Mouse (Mus musculus) CH12.LX (cell line): ENCODE data around the gene Dpp6. TPM values are rescaled to one million over a fixed set of nuclear protein-coding genes. Genes with fewer than 3 reads are reported as not detected.

ENCODE experiments used
- DNase-seq: peaks from one replicate; pipeline ENCODE4 v3.0.0-alpha.2; 2013; ENCODE audit errors: extremely low read depth
- H3K27ac ChIP-seq: 2 replicates; pipeline ENCODE4 v1.5.1; 2012; ENCODE audit warnings: low read depth, mild to moderate bottlenecking, control low read depth, moderate library complexity; ENCODE audit not compliant: insufficient read depth
- H3K27me3 ChIP-seq: replicated peaks from 2 replicates; pipeline ENCODE3; 2012; ENCODE audit warnings: inconsistent platforms
- H3K36me3 ChIP-seq, 2 experiments: replicated peaks in 1 of 2; 2 replicates each; pipeline versions ENCODE3 to v1.6.1; 2012; ENCODE audit warnings: inconsistent platforms in 1 of 2, low read length in 1 of 2, mild to moderate bottlenecking in 1 of 2, mixed read lengths in 1 of 2, moderate library complexity in 1 of 2; ENCODE audit not compliant: control insufficient read depth in 1 of 2, insufficient read depth in 1 of 2
- H3K4me1 ChIP-seq, 2 experiments: 2 replicates each; pipeline ENCODE4 v1.6.1; 2012; ENCODE audit warnings: inconsistent platforms in 1 of 2, moderate library complexity in 1 of 2; ENCODE audit not compliant: insufficient read depth in 2 of 2, control insufficient read depth in 1 of 2
- H3K4me2 ChIP-seq: 2 replicates; pipeline ENCODE4 v1.6.1; 2012; ENCODE audit warnings: low read depth, mild to moderate bottlenecking, control low read depth; ENCODE audit not compliant: poor library complexity, insufficient read depth, severe bottlenecking
- H3K4me3 ChIP-seq, 3 experiments: fragments of 150-350 bp in 1 of 3; sonication (generic) in 1 of 3; replicated peaks in 1 of 3; 2 replicates each; pipeline versions ENCODE3 to v1.5.1; 2011 to 2012; ENCODE audit warnings: low read depth in 2 of 3, low read length in 2 of 3, mild to moderate bottlenecking in 2 of 3, moderate library complexity in 2 of 3, control low read depth in 1 of 3, improper control_type of control experiment in 1 of 3, inconsistent platforms in 1 of 3, mixed read lengths in 1 of 3; ENCODE audit not compliant: poor library complexity in 1 of 3
- H3K79me2 ChIP-seq: replicated peaks from 2 replicates; pipeline ENCODE4 v1.6.1; 2012; ENCODE audit warnings: mild to moderate bottlenecking, moderate library complexity; ENCODE audit not compliant: control insufficient read depth, poor library complexity, insufficient read depth, severe bottlenecking; ENCODE audit errors: extremely low read depth
- H3K9ac ChIP-seq: 2 replicates; pipeline ENCODE4 v1.6.1; 2012; ENCODE audit warnings: low read depth, mild to moderate bottlenecking, control low read depth, moderate library complexity; ENCODE audit not compliant: insufficient read depth
- H3K9me3 ChIP-seq: replicated peaks from 2 replicates; pipeline ENCODE3; 2012; ENCODE audit warnings: low read length, inconsistent platforms, mixed read lengths
- CTCF ChIP-seq, 2 experiments: IDR thresholded peaks in 1 of 2; conservative IDR thresholded peaks in 1 of 2; 2 replicates each; pipeline ENCODE4 v1.5.1; 2011 to 2012; ENCODE audit warnings: low read depth in 2 of 2, low read length in 2 of 2, improper control_type of control experiment in 1 of 2, inconsistent platforms in 1 of 2, mild to moderate bottlenecking in 1 of 2, moderate library complexity in 1 of 2
- ELF1 ChIP-seq: IDR thresholded peaks from 2 replicates; pipeline ENCODE4 v1.6.1; 2014; ENCODE audit warnings: low read depth, mild to moderate bottlenecking, inconsistent platforms, low read length, improper control_type of control experiment
- EP300 ChIP-seq: IDR thresholded peaks from 2 replicates; pipeline ENCODE4 v1.6.1; 2011; ENCODE audit warnings: low read length, improper control_type of control experiment
- HCFC1 ChIP-seq: IDR thresholded peaks from 2 replicates; pipeline ENCODE4 v1.6.1; 2012; ENCODE audit warnings: low read depth, mild to moderate bottlenecking, inconsistent platforms, low read length, improper control_type of control experiment
- JUND ChIP-seq: conservative IDR thresholded peaks from 2 replicates; pipeline ENCODE4 v1.6.1; 2011; ENCODE audit warnings: low read depth, low read length, improper control_type of control experiment
- MEF2A ChIP-seq: IDR thresholded peaks from 2 replicates; pipeline ENCODE4 v1.6.1; 2014; ENCODE audit warnings: low read depth, mild to moderate bottlenecking, inconsistent platforms, low read length, improper control_type of control experiment, borderline replicate concordance
- MYC ChIP-seq: IDR thresholded peaks from 2 replicates; pipeline ENCODE4 v1.6.1; 2011; ENCODE audit warnings: low read depth, mild to moderate bottlenecking, improper control_type of control experiment, low read length
- POLR2A ChIP-seq: IDR thresholded peaks from 2 replicates; pipeline ENCODE4 v1.6.1; 2011; ENCODE audit warnings: low read depth, mild to moderate bottlenecking, improper control_type of control experiment, low read length
- RAD21 ChIP-seq: IDR thresholded peaks from 2 replicates; pipeline ENCODE4 v1.6.1; 2011; ENCODE audit warnings: low read depth, mild to moderate bottlenecking, low read length, improper control_type of control experiment, moderate library complexity
- SMC3 ChIP-seq: IDR thresholded peaks from 2 replicates; pipeline ENCODE4 v1.6.1; 2011; ENCODE audit warnings: low read depth, low read length, improper control_type of control experiment
- TCF12 ChIP-seq: IDR thresholded peaks from 2 replicates; pipeline ENCODE4 v1.6.1; 2014; ENCODE audit warnings: low read depth, mild to moderate bottlenecking, inconsistent platforms, low read length, improper control_type of control experiment
- UBTF ChIP-seq: IDR thresholded peaks from 2 replicates; pipeline ENCODE4 v1.6.1; 2012; ENCODE audit warnings: low read depth, mild to moderate bottlenecking, inconsistent platforms, low read length, improper control_type of control experiment, moderate library complexity
- ZC3H11A ChIP-seq: IDR thresholded peaks from 2 replicates; pipeline ENCODE4 v1.6.1; 2012; ENCODE audit warnings: low read depth, mild to moderate bottlenecking, inconsistent platforms, low read length, improper control_type of control experiment
- ZMIZ1 ChIP-seq: IDR thresholded peaks from 2 replicates; pipeline ENCODE4 v1.6.1; 2012; ENCODE audit warnings: low read depth, mild to moderate bottlenecking, inconsistent platforms, low read length, improper control_type of control experiment
- dilution Hi-C: fragments of 300-500 bp; cut with MboI; formaldehyde crosslinking; loops from 2 replicates; pipeline ENCODE4 v1.14.3; 2020; ENCODE audit warnings: low sequenced_read_pairs; ENCODE audit not compliant: extremely low pct_unique_long_range_greater_than_20kb, extremely low pct_ligation_motif_present
- in situ Hi-C: fragments of 300-500 bp; cut with MboI; formaldehyde crosslinking; loops from 3 replicates; pipeline ENCODE4 v1.14.3; 2019; ENCODE audit warnings: low sequenced_read_pairs, low pct_ligation_motif_present, low pct_unique_long_range_greater_than_20kb, mixed read lengths
- polyA plus RNA-seq: library from polyadenylated mRNA; unstranded; fragments of >175 nt; gene quantifications from 2 replicates; pipeline ENCODE4 v1.2.1, GENCODE M21; 2012; ENCODE audit warnings: low read depth; ENCODE audit not compliant: insufficient read length
- total RNA-seq, 2 experiments: library from RNA; depleted of rRNA; stranded (reverse); fragments of 300-350 nt in 1 of 2; fragments of >200 nt in 1 of 2; gene quantifications; 2 replicates each; pipeline ENCODE4 v1.2.3; 2012 to 2014

The Dpp6 gene
- total and polyA plus RNA-seq, 3 experiments = not detected

GRCm38 (mm10) chr5:27641876-27642275, 824.9 kb downstream of the Dpp6 start:
- no peak overlapping the region for H3K4me2 ChIP-seq
- peaks cover 14% of the 10 kb centered on the region for H3K27me3 ChIP-seq
- no peaks in the 10 kb centered on the region for H3K4me1 ChIP-seq
- dilution Hi-C loops = no loop called here
- no peak for DNase-seq
- H3K36me3 ChIP-seq = no peaks in the 10 kb centered on the region
- no peaks in the 10 kb centered on the region for H3K9me3 ChIP-seq
- H3K9ac ChIP-seq = no peak overlapping the region
- no peak overlapping the region for H3K27ac ChIP-seq
- no peaks in the 10 kb centered on the region for H3K79me2 ChIP-seq
- no peak overlapping the region for H3K4me3 ChIP-seq
- in situ Hi-C loops = no loop called here
- TF ChIP-seq MYC (no peak), JUND (no peak), EP300 (no peak), RAD21 (no peak), UBTF (no peak), HCFC1 (no peak), ELF1 (no peak), TCF12 (no peak), MEF2A (no peak)

- no peak overlapping the region for H3K4me3 ChIP-seq
- no peaks in the 10 kb centered on the region for H3K27me3 ChIP-seq
- no peak overlapping the region for H3K9ac ChIP-seq
- H3K9me3 ChIP-seq = no peaks in the 10 kb centered on the region
- TF ChIP-seq ZC3H11A = no peak
- TF ChIP-seq MYC = no peak
- TF ChIP-seq POLR2A = no peak
- TF ChIP-seq CTCF (conservative IDR thresholded peaks at IDR 0.05 in 1 of 2, IDR thresholded peaks at IDR 0.05 in 1 of 2; ENCODE audit: low read depth in 2 of 2, low read length in 2 of 2) = peak; percentile 47 to 65
- TF ChIP-seq SMC3 = peak; percentile 23
- no peak for TF ChIP-seq ZMIZ1
- TF ChIP-seq RAD21 = peak; percentile 14
- TF ChIP-seq, all 38 proteins: peak for 3
- DNase-seq = peak; percentile 33
- no peaks in the 10 kb centered on the region for H3K36me3 ChIP-seq
- in situ Hi-C loops (no loop called here), dilution Hi-C loops (no loop called here)
- H3K4me1 ChIP-seq = 0 out of 4 replicates have a peak, but pooled peaks cover 0 to 4% of the 10 kb centered on the region in 2 experiments
- no peak overlapping the region for H3K27ac ChIP-seq
- no peak overlapping the region for H3K4me2 ChIP-seq
- H3K79me2 ChIP-seq = no peaks in the 10 kb centered on the region
These were observed 835.1 kb downstream of the Dpp6 start for GRCm38 (mm10) chr5:27651879-27652814.
